10 mouse cellular contexts compared by ENCODE assay signal in the genomic region with DNA sequence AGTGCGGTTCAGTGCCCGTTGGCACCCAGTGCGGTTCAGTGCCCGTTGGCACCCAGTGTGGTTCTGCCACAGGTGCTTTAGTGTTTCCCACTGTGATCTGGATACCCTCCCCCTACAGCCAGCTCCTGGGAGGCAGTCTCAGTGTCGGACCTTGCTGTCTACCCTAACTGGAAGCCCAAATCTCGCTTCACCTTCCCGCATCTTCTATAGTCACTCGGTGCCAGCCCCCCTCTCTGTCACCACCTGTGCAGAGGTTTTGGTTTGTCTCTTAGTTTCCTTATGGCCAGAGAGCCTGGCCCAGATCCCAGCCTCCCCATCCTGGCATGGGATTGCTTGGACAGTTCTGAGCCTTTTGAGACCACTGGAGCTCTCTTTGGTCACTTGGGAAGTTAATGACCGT.
DNase-seq lines count a peak whose midpoint lies in the region; ATAC-seq lines count a peak whose summit lies in the region.
"Had no signal": no experiment of that assay in that cellular context is flagged by ENCODE, and none has a peak within 500 bp of the region (broad histone marks: within the 10 kb centered on the region; RNA-seq: fewer than 3 reads in every experiment).

No protein-coding gene starts in this region.

- peak; percentile 50 for DNase-seq in cerebellum, adult 11 months
- no peak for DNase-seq in cerebellum, postnatal 4 days (ENCODE audit: low spot score in 2 of 2)
- DNase-seq in kidney, adult 8-10 months = peak; percentile 20 to 25
- DNase-seq in kidney, postnatal 25 days = no peak
- DNase-seq in cerebellum, adult 8-10 months = peak; percentile 50
- DNase-seq in cerebellum, postnatal 36 days = peak; percentile 67 to 69
- no peak for DNase-seq in T-cell, adult 2 months (ENCODE audit: low spot score)
- DNase-seq: retina, postnatal 1 day had no signal

- no peak for ATAC-seq in monocyte, adult 5-6 weeks (replicated peaks; ENCODE audit: insufficient number of reproducible peaks, low FRiP score, low TSS enrichment, poor library complexity, severe bottlenecking)
- ATAC-seq: midbrain, embryonic 15.5 days had no signal

Comparison
In these comparisons a context has a peak if more than half of its experiments do, and no peak if none do; other contexts are left out.
1. DNase-seq: peak in cerebellum, adult 11 months (single experiment), kidney, adult 8-10 months (2 of 2), cerebellum, adult 8-10 months (single experiment) and cerebellum, postnatal 36 days (2 of 2); none in cerebellum, postnatal 4 days (0 of 2), kidney, postnatal 25 days (0 of 2) and T-cell, adult 2 months (single experiment).